Mouse (Mus musculus) limb, embryonic 12.5 days (tissue): ENCODE data around the gene Exoc3l4. TPM values are rescaled to one million over a fixed set of nuclear protein-coding genes. Genes with fewer than 3 reads are reported as not detected.

ENCODE experiments used
- ATAC-seq: fragments of 200-750 bp; cut with Nextera tagmentation; 2 replicates; pipeline ENCODE4 v1.8.0; 2017; ENCODE audit warnings: low read depth, moderate TSS enrichment; ENCODE audit not compliant: insufficient number of reproducible peaks, insufficient read depth, low FRiP score, low TSS enrichment
- H3K27ac ChIP-seq: fragments of 300-500 bp; sonication (generic); 2 replicates; pipeline ENCODE4 v1.5.1; 2016; ENCODE audit warnings: mild to moderate bottlenecking, moderate library complexity
- H3K27me3 ChIP-seq: fragments of 300-500 bp; sonication (generic); 2 replicates; pipeline ENCODE4 v1.6.1; 2016; ENCODE audit warnings: mild to moderate bottlenecking, moderate library complexity
- H3K36me3 ChIP-seq: fragments of 300-500 bp; sonication (generic); 2 replicates; pipeline ENCODE4 v1.6.1; 2016; ENCODE audit warnings: mild to moderate bottlenecking, moderate library complexity
- H3K4me1 ChIP-seq: fragments of 300-500 bp; sonication (generic); replicated peaks from 2 replicates; pipeline ENCODE4 v1.6.1; 2016
- H3K4me2 ChIP-seq: fragments of 300-500 bp; sonication (generic); 2 replicates; pipeline ENCODE4 v1.6.1; 2016; ENCODE audit warnings: mild to moderate bottlenecking, moderate library complexity
- H3K4me3 ChIP-seq: fragments of 300-500 bp; sonication (generic); replicated peaks from 2 replicates; pipeline ENCODE4 v1.5.1; 2016; ENCODE audit warnings: mild to moderate bottlenecking
- H3K9ac ChIP-seq: fragments of 300-500 bp; sonication (generic); replicated peaks from 2 replicates; pipeline ENCODE4 v1.6.1; 2016; ENCODE audit warnings: mild to moderate bottlenecking, moderate library complexity
- H3K9me3 ChIP-seq: fragments of 300-500 bp; sonication (generic); 2 replicates; pipeline ENCODE4 v1.6.1; 2016; ENCODE audit warnings: mild to moderate bottlenecking, moderate library complexity
- WGBS: fragments of 180-500 bp; shearing (Covaris S2); methylation state at CpG from one replicate; pipeline ENCODE4 v1.1.7; 2016; 5-methylcytosine and 5-hydroxymethylcytosine counted together
- polyA plus RNA-seq: library from polyadenylated mRNA; unstranded; fragments of >200 nt; fragmentation: Nextera tagmentation; extraction: Ambion mirVana; gene quantifications from 2 replicates; pipeline ENCODE4 v1.2.1, GENCODE M21; 2016

Gene Exoc3l4
- polyA plus RNA-seq, 1 experiment from 2014 or later: 5.6 TPM

- Histone ChIP-seq H3K9me3 (no peaks in the 10 kb centered on the region), H3K36me3 (no peaks in the 10 kb centered on the region), H3K9ac (no peak overlapping the region), H3K27me3 (peaks cover 100% of the 10 kb centered on the region), H3K27ac (no peak overlapping the region), H3K4me1 (peaks cover 57% of the 10 kb centered on the region), H3K4me2 (no peak overlapping the region), H3K4me3 (no peak overlapping the region)
- 26% methylated on average over 5 of the region's 5 CpGs for WGBS
- no peak for ATAC-seq
These were observed 29.9 kb downstream of the Exoc3l4 start for GRCm38 (mm10) chr12:111446745-111447144.

GRCm38 (mm10) chr12:111447350-111447749 lies 30.5 kb downstream of the Exoc3l4 start:
- H3K36me3 ChIP-seq: no peaks in the 10 kb centered on the region
- H3K27me3 ChIP-seq: peaks cover 100% of the 10 kb centered on the region
- H3K27ac ChIP-seq: no peak overlapping the region
- no peak overlapping the region for H3K4me3 ChIP-seq
- H3K9ac ChIP-seq: no peak overlapping the region
- H3K9me3 ChIP-seq: no peaks in the 10 kb centered on the region
- 12% methylated on average over 9 of the region's 9 CpGs for WGBS
- peaks cover 52% of the 10 kb centered on the region for H3K4me1 ChIP-seq
- no peak for ATAC-seq
- H3K4me2 ChIP-seq: no peak overlapping the region

GRCm38 (mm10) chr12:111447898-111448760 lies 31.3 kb downstream of the Exoc3l4 start:
- H3K4me3 ChIP-seq: no peak overlapping the region
- peaks cover 100% of the 10 kb centered on the region for H3K27me3 ChIP-seq
- no peaks in the 10 kb centered on the region for H3K9me3 ChIP-seq
- no peak for ATAC-seq
- H3K4me2 ChIP-seq: no peak overlapping the region
- H3K27ac ChIP-seq: no peak overlapping the region
- no peaks in the 10 kb centered on the region for H3K36me3 ChIP-seq
- H3K9ac ChIP-seq: no peak overlapping the region
- 14% methylated on average over 22 of the region's 22 CpGs for WGBS
- peaks cover 44% of the 10 kb centered on the region for H3K4me1 ChIP-seq

GRCm38 (mm10) chr12:111448931-111449705 lies 32.3 kb downstream of the Exoc3l4 start:
- H3K9ac ChIP-seq: no peak overlapping the region
- WGBS: 9% methylated on average over 14 of the region's 14 CpGs
- H3K36me3 ChIP-seq: no peaks in the 10 kb centered on the region
- peak overlapping the region; percentile 13; the same call in 1 of the 2 replicates for H3K4me2 ChIP-seq
- peaks cover 100% of the 10 kb centered on the region for H3K27me3 ChIP-seq
- H3K4me1 ChIP-seq: peaks cover 46% of the 10 kb centered on the region
- no peak for ATAC-seq
- no peaks in the 10 kb centered on the region for H3K9me3 ChIP-seq
- no peak overlapping the region for H3K27ac ChIP-seq
- H3K4me3 ChIP-seq: no peak overlapping the region

- H3K4me3 ChIP-seq: no peak overlapping the region
- 47% methylated on average over 6 of the region's 6 CpGs for WGBS
- no peaks in the 10 kb centered on the region for H3K9me3 ChIP-seq
- H3K27me3 ChIP-seq: peaks cover 99% of the 10 kb centered on the region
- no peak overlapping the region for H3K4me2 ChIP-seq
- H3K9ac ChIP-seq: no peak overlapping the region
- H3K36me3 ChIP-seq: no peaks in the 10 kb centered on the region
- peaks cover 56% of the 10 kb centered on the region for H3K4me1 ChIP-seq
- H3K27ac ChIP-seq: no peak overlapping the region
- no peak for ATAC-seq
These were observed 33.5 kb downstream of the Exoc3l4 start for GRCm38 (mm10) chr12:111450359-111450758.

GRCm38 (mm10) chr12:111451561-111451960 lies 34.7 kb downstream of the Exoc3l4 start:
- H3K4me3 ChIP-seq: no peak overlapping the region

GRCm38 (mm10) chr12:111454021-111454420 lies 37.2 kb downstream of the Exoc3l4 start:
- no peak overlapping the region for H3K9ac ChIP-seq
- no peaks in the 10 kb centered on the region for H3K9me3 ChIP-seq
- peaks cover 98% of the 10 kb centered on the region for H3K27me3 ChIP-seq
- H3K27ac ChIP-seq: no peak overlapping the region
- ATAC-seq: no peak
- no peak overlapping the region for H3K4me2 ChIP-seq
- WGBS: 25% methylated on average over 4 of the region's 4 CpGs
- H3K36me3 ChIP-seq: no peaks in the 10 kb centered on the region
- peaks cover 39% of the 10 kb centered on the region for H3K4me1 ChIP-seq
- no peak overlapping the region for H3K4me3 ChIP-seq

More at GRCm38 (mm10) chr12:111451561-111451960, 34.7 kb downstream of the Exoc3l4 start:
- Histone ChIP-seq H3K9ac (no peak overlapping the region), H3K4me2 (no peak overlapping the region), H3K27ac (no peak overlapping the region), H3K9me3 (no peaks in the 10 kb centered on the region), H3K27me3 (peaks cover 99% of the 10 kb centered on the region), H3K36me3 (no peaks in the 10 kb centered on the region), H3K4me1 (peaks cover 55% of the 10 kb centered on the region)
- ATAC-seq: no peak
- 83% methylated on average over 7 of the region's 7 CpGs for WGBS

GRCm38 (mm10) chr12:111454543-111455280 lies 37.9 kb downstream of the Exoc3l4 start:
- H3K27me3 ChIP-seq: peaks cover 98% of the 10 kb centered on the region
- no peak overlapping the region for H3K27ac ChIP-seq
- H3K36me3 ChIP-seq: no peaks in the 10 kb centered on the region
- H3K9me3 ChIP-seq: no peaks in the 10 kb centered on the region
- WGBS: 61% methylated on average over 10 of the region's 10 CpGs
- no peak overlapping the region for H3K9ac ChIP-seq
- H3K4me1 ChIP-seq: peaks cover 32% of the 10 kb centered on the region
- H3K4me2 ChIP-seq: no peak overlapping the region
- ATAC-seq: no peak
- H3K4me3 ChIP-seq: no peak overlapping the region

GRCm38 (mm10) chr12:111455311-111455846 lies 38.6 kb downstream of the Exoc3l4 start:
- Histone ChIP-seq H3K4me3 (no peak overlapping the region), H3K4me1 (peaks cover 26% of the 10 kb centered on the region), H3K9me3 (no peaks in the 10 kb centered on the region), H3K4me2 (no peak overlapping the region), H3K27ac (no peak overlapping the region), H3K9ac (no peak overlapping the region), H3K27me3 (peaks cover 96% of the 10 kb centered on the region), H3K36me3 (no peaks in the 10 kb centered on the region)
- no peak for ATAC-seq
- WGBS: 61% methylated on average over 12 of the region's 12 CpGs

GRCm38 (mm10) chr12:111455860-111456259 lies 39.0 kb downstream of the Exoc3l4 start:
- H3K4me1 ChIP-seq: peaks cover 21% of the 10 kb centered on the region
- 65% methylated on average over 8 of the region's 8 CpGs for WGBS

More at GRCm38 (mm10) chr12:111455860-111456259, 39.0 kb downstream of the Exoc3l4 start:
- H3K9me3 ChIP-seq: no peaks in the 10 kb centered on the region
- H3K27ac ChIP-seq: no peak overlapping the region
- no peak overlapping the region for H3K4me3 ChIP-seq
- ATAC-seq: no peak
- no peaks in the 10 kb centered on the region for H3K36me3 ChIP-seq
- H3K27me3 ChIP-seq: peaks cover 95% of the 10 kb centered on the region
- no peak overlapping the region for H3K9ac ChIP-seq
- H3K4me2 ChIP-seq: no peak overlapping the region
